Mouse (Mus musculus) lung, postnatal 36 days (tissue): ENCODE data around the gene Sh3bp1.

Experiments
- DNase-seq: peaks from one replicate; pipeline ENCODE4 v3.0.0; 2022; ENCODE audit warnings: mixed read lengths

Gene Sh3bp1

DNA sequence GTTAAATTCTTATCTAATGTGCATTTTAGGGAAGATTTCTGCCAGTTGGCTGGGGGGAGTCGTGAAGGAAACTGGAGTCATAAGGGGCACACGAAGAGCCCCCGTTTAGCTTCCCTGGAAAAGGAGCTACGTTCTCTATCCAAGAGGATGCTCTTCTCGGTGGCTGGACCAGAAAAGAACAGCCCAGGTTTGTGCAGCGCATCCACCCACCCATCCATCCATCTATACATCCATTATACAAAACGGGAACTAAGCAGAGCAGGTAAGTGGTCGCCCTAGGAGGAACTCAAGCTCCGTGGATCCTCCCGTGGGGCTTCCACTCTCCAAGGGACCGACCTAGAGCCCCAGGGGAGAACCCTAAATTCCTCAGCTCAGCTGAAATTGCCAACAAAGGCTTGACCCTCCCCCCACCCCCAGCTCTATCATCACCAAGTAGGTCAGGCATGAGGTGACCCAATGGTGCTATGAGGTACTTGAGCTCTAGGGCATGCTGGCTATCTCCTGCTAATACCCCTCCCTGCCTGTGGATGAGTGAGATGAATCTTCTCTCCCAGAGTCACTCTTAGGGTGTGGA is 48.7 kb downstream of the Sh3bp1 start:
- no peak for DNase-seq

DNA sequence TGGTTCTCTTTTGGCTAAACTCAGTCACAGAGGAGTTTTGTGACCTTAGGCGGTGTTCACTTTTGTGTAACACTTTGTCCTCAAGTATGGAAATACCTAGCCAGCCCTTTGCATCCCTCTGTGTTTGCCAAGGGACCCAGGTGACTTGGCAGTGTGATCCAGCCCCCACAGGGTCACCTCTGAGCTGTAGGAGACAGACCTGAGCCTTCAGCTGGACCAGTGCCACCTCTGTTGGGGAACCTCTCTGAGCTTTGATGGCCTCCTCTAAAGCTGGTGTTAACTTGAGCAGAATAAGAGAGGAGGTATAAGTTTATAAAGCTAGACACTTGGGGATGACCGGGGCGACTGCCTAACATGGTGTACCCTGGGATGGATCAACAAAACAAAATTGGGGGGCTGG is 49.3 kb downstream of the Sh3bp1 start:
- no peak for DNase-seq

DNA sequence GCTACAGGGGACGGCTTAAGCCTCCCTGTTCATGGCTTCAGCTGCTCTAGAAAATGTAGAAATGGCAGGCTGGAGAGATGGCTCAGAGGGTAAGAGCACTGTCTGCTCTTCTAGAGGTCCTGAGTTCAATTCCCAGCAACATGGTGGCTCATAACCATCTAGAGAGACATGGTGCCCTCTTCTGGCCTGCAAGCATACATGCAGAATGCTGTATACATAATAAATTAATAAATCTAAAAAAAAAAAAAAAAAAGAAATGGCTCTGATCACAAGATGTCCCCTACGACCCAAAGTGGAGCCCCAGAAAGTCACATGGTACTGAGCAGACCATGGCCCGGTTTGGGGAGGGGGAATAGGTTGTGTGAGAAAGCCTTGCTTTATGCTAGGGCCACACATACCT is 56.1 kb downstream of the Sh3bp1 start:
- no peak for DNase-seq

DNA sequence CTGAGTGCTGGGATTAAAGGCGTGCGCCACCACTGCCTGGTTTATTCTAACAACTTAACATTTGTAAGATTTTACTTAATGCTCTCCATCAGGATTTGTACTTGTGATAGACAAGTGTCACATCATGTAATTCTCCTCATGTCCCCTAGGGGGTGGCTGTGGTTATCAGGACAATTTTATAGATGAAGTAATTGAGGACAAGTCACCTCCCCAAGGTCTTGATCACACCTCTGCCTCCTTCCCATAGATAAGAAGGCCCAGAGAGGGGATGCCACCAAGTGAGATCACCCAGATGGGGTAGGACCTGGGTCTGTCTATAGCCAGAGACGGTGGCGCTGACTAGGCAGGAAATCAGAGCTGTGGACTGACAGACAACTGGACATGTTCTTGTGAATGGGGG is 56.8 kb downstream of the Sh3bp1 start:
- DNase-seq: peak; percentile 56

DNA sequence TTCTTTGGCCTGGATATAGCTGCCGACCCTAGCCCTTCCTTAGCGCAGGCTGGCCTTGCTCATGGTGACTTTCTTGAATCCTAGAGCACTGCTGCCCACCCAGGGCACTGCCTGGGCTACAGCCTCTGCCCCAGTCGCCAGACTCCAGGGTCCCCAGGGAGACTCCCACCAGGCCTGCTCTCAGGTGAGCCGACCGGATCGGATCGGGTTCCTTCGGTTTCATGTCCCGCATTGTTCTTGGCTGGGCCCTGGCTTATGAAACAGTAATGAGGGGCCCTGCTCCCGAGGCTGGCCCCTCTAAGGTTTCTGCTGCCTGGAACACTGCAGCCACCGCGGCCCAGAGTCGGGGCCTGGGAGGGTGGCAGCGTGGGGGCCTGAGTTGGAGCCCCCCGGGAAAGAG is 57.5 kb downstream of the Sh3bp1 start:
- DNase-seq: no peak

DNA sequence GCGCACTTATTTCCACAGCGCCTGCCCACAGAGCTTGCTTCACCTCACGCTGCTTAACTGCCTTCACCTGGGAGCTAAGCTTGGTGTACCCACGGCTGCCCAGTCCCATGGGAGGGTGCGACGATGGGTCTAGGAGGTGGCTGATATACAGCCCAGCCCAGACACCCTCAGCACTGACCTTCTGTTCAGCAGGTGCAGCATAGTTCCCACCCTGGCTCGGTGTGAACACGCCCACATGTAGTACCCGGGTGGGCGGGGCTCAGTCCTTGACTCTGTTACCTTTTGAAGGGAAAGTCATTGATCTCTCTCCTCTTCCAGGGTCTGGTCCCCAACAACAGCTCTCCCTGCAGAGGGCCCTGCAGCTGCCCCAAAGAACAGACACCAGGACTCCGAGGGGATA is 60.0 kb downstream of the Sh3bp1 start:
- DNase-seq: no peak

DNA sequence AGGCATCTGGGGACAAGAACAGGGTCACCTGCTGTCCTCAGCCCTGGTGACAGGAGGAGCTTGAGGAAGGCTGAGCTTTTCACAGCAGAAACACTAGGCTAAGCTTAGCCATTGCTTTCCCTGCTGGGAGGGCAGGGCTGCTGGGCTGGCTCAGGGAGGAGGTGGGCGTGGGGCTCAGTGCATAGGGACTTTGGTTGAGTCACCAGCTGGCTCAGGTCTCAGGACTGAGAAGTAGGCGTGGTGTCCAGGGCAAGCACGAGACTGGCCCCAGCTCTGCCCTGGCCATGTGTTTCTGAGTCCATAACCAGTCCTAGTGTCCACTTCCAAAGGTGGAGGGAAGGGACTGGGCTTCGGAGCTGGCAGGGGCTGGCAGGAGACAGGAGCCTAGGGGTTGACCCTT is 60.5 kb downstream of the Sh3bp1 start:
- DNase-seq: peak; percentile 60
